Mouse (Mus musculus) monocyte, adult 2 months (primary cell): ENCODE measurements around the gene Zdhhc19.
A peak's percentile ranks its signal among the peaks of the same experiment; 100 is the strongest.

Experiments
- DNase-seq, 2 experiments: peaks; one replicate each; pipeline ENCODE4 v3.0.0; 2022; ENCODE audit warnings: low spot score in 2 of 2, low read depth in 1 of 2

Gene Zdhhc19

GRCm38 (mm10) chr16:32607562-32608343 is 111.7 kb downstream of the Zdhhc19 start:
- no peak for DNase-seq

DNA sequence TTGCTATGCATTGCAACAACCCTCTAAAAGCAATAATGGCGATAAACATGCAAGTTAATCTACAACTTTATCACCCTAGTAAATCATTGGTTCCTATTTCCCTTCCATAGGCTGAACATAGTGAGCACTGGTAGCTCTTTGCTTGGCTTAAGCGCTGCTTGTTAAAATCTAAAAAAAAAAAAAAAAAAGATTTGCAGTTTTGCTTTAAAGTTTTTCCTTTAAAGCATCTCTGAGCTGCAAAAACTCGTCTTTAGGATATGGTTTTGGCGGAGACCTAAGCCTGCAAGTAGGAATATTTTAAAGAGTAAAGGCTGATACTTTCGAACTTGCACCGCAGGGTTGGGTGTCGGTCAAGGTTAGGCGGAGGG is 112.3 kb downstream of the Zdhhc19 start:
- no peak for DNase-seq

DNA sequence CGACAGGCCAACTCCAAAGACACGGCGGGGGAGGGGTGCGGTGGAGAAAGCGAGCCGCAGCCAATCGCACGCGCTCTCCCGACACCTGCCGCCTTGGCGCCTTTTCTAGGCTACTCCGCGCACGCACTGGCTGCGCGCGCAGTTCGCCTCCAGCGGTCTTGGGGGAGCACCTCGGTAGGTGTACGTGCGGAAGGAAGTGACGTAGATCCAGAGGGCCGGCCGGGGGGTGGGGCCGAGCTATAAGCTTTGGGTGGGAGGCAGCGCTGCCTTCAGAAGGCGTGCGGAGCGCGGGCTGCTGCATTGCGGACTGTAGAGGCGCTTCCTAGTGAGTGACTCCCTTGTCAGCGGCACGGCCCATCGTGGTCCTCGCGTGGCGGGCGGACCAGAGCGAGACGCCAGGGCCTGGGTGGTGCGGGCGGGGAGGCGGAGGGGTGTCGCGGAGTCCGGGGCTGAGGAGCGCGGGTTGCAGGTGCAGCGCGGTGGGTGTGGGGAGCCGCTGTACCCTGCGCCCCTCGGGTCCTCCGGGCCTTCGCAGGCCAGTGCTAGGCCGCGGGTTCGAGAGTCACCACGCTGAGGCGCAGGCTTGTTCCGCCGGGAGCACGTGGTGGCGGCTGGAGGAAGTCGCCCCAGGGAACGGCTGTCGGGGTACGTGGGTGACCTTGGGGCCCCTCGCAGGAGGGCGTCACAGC is 112.8 kb downstream of the Zdhhc19 start, which contains the start of gene Tfrc:
Gene Tfrc (plus strand): TSS at position 209 of the 689 bp plus-strand sequence.
- DNase-seq = peak; percentile 74 to 76

DNA sequence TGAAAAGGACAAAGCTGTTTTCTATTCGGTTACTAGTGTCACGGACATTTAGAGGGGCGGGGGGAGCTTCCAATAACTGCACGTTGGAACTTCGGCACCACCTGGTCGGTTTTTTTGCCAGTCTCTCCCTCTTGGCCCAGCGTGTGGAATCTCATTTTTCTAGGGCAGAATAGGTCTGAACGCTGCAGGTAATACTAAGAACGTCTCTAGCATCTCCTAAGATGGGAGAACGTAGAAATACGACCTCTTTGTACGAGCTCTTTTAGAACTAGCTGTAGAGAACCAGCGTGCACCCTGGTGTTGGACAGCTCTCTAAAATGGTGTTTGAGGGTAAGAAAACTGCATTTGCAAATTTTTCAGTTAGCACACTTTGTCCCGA is 113.3 kb downstream of the Zdhhc19 start:
- no peak for DNase-seq

- no peak for DNase-seq
These were observed 114.6 kb downstream of the Zdhhc19 start for GRCm38 (mm10) chr16:32610460-32611255.
